In the genomic region with DNA sequence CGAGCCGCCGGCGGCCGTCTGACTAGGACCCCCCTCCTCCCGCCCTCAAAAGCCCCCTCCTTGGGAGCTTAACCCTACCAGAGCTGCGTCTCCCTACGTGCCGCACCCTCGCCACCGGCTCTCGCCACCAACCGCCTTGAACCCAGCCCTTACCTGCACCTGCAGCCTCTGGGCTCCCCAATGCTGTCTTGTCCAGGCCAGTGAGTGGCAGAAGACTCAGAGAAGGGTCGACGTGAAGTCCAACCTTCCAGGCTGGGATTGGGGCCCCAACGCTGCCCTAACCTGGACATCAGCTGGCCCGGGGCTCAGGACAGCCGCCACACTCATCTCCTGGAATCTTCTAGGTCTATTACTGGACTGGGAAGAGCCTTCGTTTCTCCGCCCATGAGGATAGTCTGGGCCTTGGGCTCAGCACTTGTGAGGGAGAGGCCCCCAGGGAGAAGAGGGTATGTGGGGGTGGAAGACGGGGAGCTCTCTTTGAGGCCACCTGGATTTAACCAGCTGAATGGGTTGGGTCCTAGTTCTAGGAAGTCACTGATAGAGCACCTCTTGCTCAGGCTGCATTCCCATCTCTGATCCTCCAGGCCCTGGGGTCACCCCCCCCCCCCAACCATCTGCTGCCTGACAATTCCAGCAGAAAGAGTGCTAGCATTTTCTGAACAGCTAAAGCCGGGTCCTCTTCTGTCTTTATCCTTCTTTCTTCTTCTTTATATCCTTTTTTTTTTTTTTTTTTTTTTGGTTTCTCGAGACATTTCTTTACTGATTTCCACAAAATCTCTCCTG, we compare ENCODE assay signal across 8 mouse cellular contexts. TPM values are rescaled to one million over a fixed set of nuclear protein-coding genes. Genes with fewer than 3 reads are reported as not detected.
A peak's percentile ranks its signal among the peaks of the same experiment; 100 is the strongest.
DNase-seq lines count a peak whose midpoint lies in the region; ATAC-seq lines count a peak whose summit lies in the region.

A gene (minus strand): TSS at position 321 of the 783 bp plus-strand sequence.

- 10% methylated on average over 23 of the region's 23 CpGs for WGBS in lung, embryonic 15.5 days
- WGBS in neural tube, embryonic 15.5 days, result 15% methylated on average over 17 of the region's 23 CpGs

- H3K9me3 ChIP-seq in lung, embryonic 15.5 days, result no peaks in the 10 kb centered on the region
- no peaks in the 10 kb centered on the region for H3K9me3 ChIP-seq in neural tube, embryonic 15.5 days (replicated peaks)

- DNase-seq in cerebellum, adult 9-11 months, result peak; percentile 62
- no peak for DNase-seq in cerebellum, adult 8-10 months
- DNase-seq in lung, postnatal 10 days, result no peak
- DNase-seq in left cerebral cortex, postnatal 36 days (ENCODE audit: low spot score in 2 of 2), result no peak
- DNase-seq in gastrocnemius, adult 18-20 months (ENCODE audit: low spot score), result no peak
- DNase-seq in adrenal gland, postnatal 10 days, result no peak

- peaks cover 68% of the 10 kb centered on the region for H3K27me3 ChIP-seq in lung, embryonic 15.5 days
- peaks cover 66% of the 10 kb centered on the region for H3K27me3 ChIP-seq in neural tube, embryonic 15.5 days (replicated peaks)

- peak; percentile 13; the same call in 1 of the 2 replicates for ATAC-seq in lung, embryonic 15.5 days (ENCODE audit: borderline replicate concordance, extremely low read depth, low FRiP score, low TSS enrichment)
- no peak for ATAC-seq in neural tube, embryonic 15.5 days (ENCODE audit: low FRiP score)

- H3K4me2 ChIP-seq in lung, embryonic 15.5 days, result peak within 1 kb of the TSS; percentile 63
- H3K4me2 ChIP-seq in neural tube, embryonic 15.5 days, result peak within 1 kb of the TSS; percentile 76

- peak within 1 kb of the TSS; percentile 37 for H3K4me3 ChIP-seq in lung, embryonic 15.5 days
- peak within 1 kb of the TSS; percentile 47 for H3K4me3 ChIP-seq in neural tube, embryonic 15.5 days (replicated peaks)

- peaks cover 12% of the 10 kb centered on the region for H3K4me1 ChIP-seq in lung, embryonic 15.5 days
- peaks cover 37% of the 10 kb centered on the region for H3K4me1 ChIP-seq in neural tube, embryonic 15.5 days

- no peak within 1 kb of the TSS for H3K27ac ChIP-seq in lung, embryonic 15.5 days
- H3K27ac ChIP-seq in neural tube, embryonic 15.5 days (replicated peaks), result peak within 1 kb of the TSS; percentile 42; the same call in 1 of the 2 replicates

- H3K9ac ChIP-seq in lung, embryonic 15.5 days, result peak within 1 kb of the TSS; percentile 30; the same call in 1 of the 2 replicates
- peak within 1 kb of the TSS; percentile 50 for H3K9ac ChIP-seq in neural tube, embryonic 15.5 days (replicated peaks)

- intact Hi-C loops in left cerebral cortex, postnatal 36 days (cut with DNase I), result loop anchor here (5.0 to 10.0 kb wide), 2 partner anchors 440 to 512 kb away; no protein-coding TSS in a partner anchor

- H3K36me3 ChIP-seq in lung, embryonic 15.5 days, result no peaks in the 10 kb centered on the region
- 0 out of 2 replicates have a peak, but pooled peaks cover 6% of the 10 kb centered on the region for H3K36me3 ChIP-seq in neural tube, embryonic 15.5 days

RNA-seq across cellular contexts. Expression of the gene that starts here (rescaled TPM):
- polyA plus RNA-seq in lung, embryonic 15.5 days (2015; fragmentation: Nextera tagmentation; extraction: Ambion mirVana), result 0.13 and 0.22 TPM in 2 replicates
- total RNA-seq in left cerebral cortex, postnatal 36 days (2021), result 10 to 100 TPM; 34.9 to 37.0 TPM
- polyA plus RNA-seq in neural tube, embryonic 15.5 days (2015; fragmentation: Nextera tagmentation; extraction: Ambion mirVana), result 11.8 and 13.8 TPM in 2 replicates
- not detected for total RNA-seq in gastrocnemius, adult 18-20 months (2021)
- total RNA-seq in adrenal gland, postnatal 10 days (2021), result under 1 TPM; 0.30 to 0.73 TPM

Comparison
In these comparisons a context has a peak if more than half of its experiments do, and no peak if none do; other contexts are left out.
1. RNA of the gene that starts here (total RNA-seq): 34.9 to 37.0 TPM in left cerebral cortex, postnatal 36 days; 0.30 to 0.73 TPM in adrenal gland, postnatal 10 days and not detected in gastrocnemius, adult 18-20 months; every median in the first group is over 10 times any median in the second.
2. RNA of the gene that starts here (polyA plus RNA-seq): 11.8 to 13.8 TPM in neural tube, embryonic 15.5 days; 0.13 to 0.22 TPM in lung, embryonic 15.5 days; every median in the first group is over 10 times any median in the second.
3. Peak in ATAC-seq, H3K4me3 ChIP-seq, H3K9ac ChIP-seq and H3K4me2 ChIP-seq in lung, embryonic 15.5 days; RNA of the gene not detected or under 1 TPM.